Mouse (Mus musculus) stomach, embryonic 16.5 days (tissue): Measurements from ENCODE around the gene Eno1. TPM values are rescaled to one million over a fixed set of nuclear protein-coding genes. Genes with fewer than 3 reads are reported as not detected.
A peak's percentile ranks its signal among the peaks of the same experiment; 100 is the strongest.

Source experiments
- ATAC-seq: fragments of 200-750 bp; cut with Nextera tagmentation; 2 replicates; pipeline ENCODE4 v1.8.0; 2017; ENCODE audit warnings: moderate number of reproducible peaks, moderate TSS enrichment; ENCODE audit not compliant: insufficient read depth, low FRiP score
- H3K27ac ChIP-seq: fragments of 300-500 bp; sonication (generic); 2 replicates; pipeline ENCODE4 v1.5.1; 2014; ENCODE audit warnings: low read length
- H3K27me3 ChIP-seq: fragments of 300-500 bp; sonication (generic); 2 replicates; pipeline ENCODE4 v1.6.1; 2014; ENCODE audit warnings: low read length, control low read depth, mixed read lengths; ENCODE audit not compliant: control insufficient read depth, insufficient read depth
- H3K36me3 ChIP-seq: fragments of 300-500 bp; sonication (generic); 2 replicates; pipeline ENCODE4 v1.6.1; 2014; ENCODE audit warnings: low read length; ENCODE audit not compliant: control insufficient read depth, insufficient read depth
- H3K4me1 ChIP-seq: fragments of 300-500 bp; sonication (generic); 2 replicates; pipeline ENCODE4 v1.6.1; 2014; ENCODE audit warnings: low read length, control low read depth, mixed read lengths; ENCODE audit not compliant: control insufficient read depth, insufficient read depth
- H3K4me2 ChIP-seq: fragments of 300-500 bp; sonication (generic); 2 replicates; pipeline ENCODE4 v1.6.1; 2014; ENCODE audit warnings: low read depth, low read length, mixed read lengths
- H3K4me3 ChIP-seq: fragments of 300-500 bp; sonication (generic); replicated peaks from 2 replicates; pipeline ENCODE4 v1.5.1; 2014; ENCODE audit warnings: mild to moderate bottlenecking, low read length
- H3K9ac ChIP-seq: fragments of 300-500 bp; sonication (generic); 2 replicates; pipeline ENCODE4 v1.6.1; 2014; ENCODE audit warnings: low read length
- H3K9me3 ChIP-seq: fragments of 300-500 bp; sonication (generic); replicated peaks from 2 replicates; pipeline ENCODE4 v1.6.1; 2016; ENCODE audit warnings: low read length, control low read depth; ENCODE audit not compliant: control insufficient read depth
- WGBS: fragments of 180-500 bp; shearing (Covaris S2); extraction: QIAGEN DNeasy Blood & Tissue Kit; methylation state at CpG from one replicate; pipeline ENCODE4 v1.1.7; 2014; 5-methylcytosine and 5-hydroxymethylcytosine counted together
- polyA plus RNA-seq: library from polyadenylated mRNA; unstranded; fragments of >200 nt; fragmentation: Nextera tagmentation; extraction: Ambion mirVana; gene quantifications from 2 replicates; pipeline ENCODE4 v1.2.1, GENCODE M21; 2015

The Eno1 gene
- polyA plus RNA-seq, 1 experiment from 2014 or later, result 1,468 TPM

DNA sequence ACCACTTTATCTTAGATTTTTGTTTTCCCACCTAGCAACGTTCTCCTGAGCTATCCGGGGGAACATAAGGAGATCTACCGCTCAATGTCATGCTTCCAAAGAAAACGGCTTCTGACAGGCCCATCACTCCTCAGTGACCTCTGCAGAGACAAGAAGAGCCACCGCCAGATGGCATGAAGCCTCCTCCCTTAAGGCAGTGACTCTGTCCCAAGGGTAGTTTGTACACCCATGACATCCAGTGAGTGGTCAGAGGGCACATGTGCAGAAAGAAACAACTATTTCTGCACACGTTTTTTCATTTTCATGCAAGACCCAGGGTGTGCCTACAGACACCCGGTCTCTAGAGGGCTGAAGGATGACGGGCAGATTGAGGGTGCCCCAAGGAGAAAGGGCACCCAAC is 26.2 kb upstream of the Eno1 start:
- H3K27ac ChIP-seq, result no peak overlapping the region
- H3K9me3 ChIP-seq, result no peaks in the 10 kb centered on the region
- WGBS, result 80% methylated on average over 8 of the region's 8 CpGs

GRCm38 (mm10) chr4:150211930-150212552 is 24.5 kb upstream of the Eno1 start:
- WGBS, result 47% methylated on average over 10 of the region's 10 CpGs
- no peak overlapping the region; the same call in 1 of the 2 replicates for H3K9ac ChIP-seq
- no peak overlapping the region for H3K27ac ChIP-seq

More for the DNA sequence above, 26.2 kb upstream of the Eno1 start:
- no peak overlapping the region for H3K9ac ChIP-seq
- peaks cover 9% of the 10 kb centered on the region; the same call in 1 of the 2 replicates for H3K4me1 ChIP-seq
- H3K36me3 ChIP-seq, result no peaks in the 10 kb centered on the region
- H3K27me3 ChIP-seq, result no peaks in the 10 kb centered on the region
- no peak for ATAC-seq
- H3K4me3 ChIP-seq, result no peak overlapping the region
- H3K4me2 ChIP-seq, result no peak overlapping the region

DNA sequence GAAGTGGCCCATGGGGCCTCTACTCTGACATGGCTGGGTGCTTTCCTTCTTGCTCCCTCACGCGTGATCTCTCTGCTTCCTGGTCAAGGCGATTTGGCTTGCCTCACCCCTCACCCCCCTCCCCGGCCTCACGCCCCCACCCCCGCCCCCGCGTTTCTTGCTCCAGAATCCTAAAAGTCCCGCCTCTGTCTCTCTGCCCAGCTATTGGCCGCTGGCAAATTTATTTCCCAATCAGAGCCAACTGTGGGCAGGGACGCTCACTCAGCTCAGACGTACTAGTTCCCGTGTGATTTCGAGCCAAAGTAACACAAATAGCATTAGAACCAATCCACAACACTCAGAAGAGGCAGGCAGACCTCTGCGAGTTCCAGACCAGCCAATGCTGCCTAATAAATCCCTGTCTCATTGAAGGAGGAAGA is 24.0 kb upstream of the Eno1 start:
- Histone ChIP-seq H3K9ac (peak overlapping the region; percentile 67), H3K27me3 (no peaks in the 10 kb centered on the region), H3K9me3 (no peaks in the 10 kb centered on the region), H3K4me3 (peak overlapping the region; percentile 27), H3K4me1 (peaks cover 9% of the 10 kb centered on the region; the same call in 1 of the 2 replicates), H3K27ac (no peak overlapping the region), H3K36me3 (no peaks in the 10 kb centered on the region), H3K4me2 (peak overlapping the region; percentile 55)
- ATAC-seq, result peak; percentile 80
- 2% methylated on average over 15 of the region's 15 CpGs for WGBS

More at GRCm38 (mm10) chr4:150211930-150212552, 24.5 kb upstream of the Eno1 start:
- Histone ChIP-seq H3K27me3 (no peaks in the 10 kb centered on the region), H3K4me1 (peaks cover 9% of the 10 kb centered on the region; the same call in 1 of the 2 replicates), H3K4me2 (peak overlapping the region; percentile 55), H3K9me3 (no peaks in the 10 kb centered on the region), H3K36me3 (no peaks in the 10 kb centered on the region), H3K4me3 (peak overlapping the region; percentile 27)
- no peak for ATAC-seq

GRCm38 (mm10) chr4:150213910-150214309 is 22.6 kb upstream of the Eno1 start:
- no peak overlapping the region for H3K9ac ChIP-seq
- no peak overlapping the region for H3K4me2 ChIP-seq
- 34% methylated on average over 5 of the region's 5 CpGs for WGBS
- H3K4me1 ChIP-seq, result peaks cover 9% of the 10 kb centered on the region; the same call in 1 of the 2 replicates
- ATAC-seq, result no peak
- no peaks in the 10 kb centered on the region for H3K9me3 ChIP-seq
- no peaks in the 10 kb centered on the region for H3K27me3 ChIP-seq
- H3K27ac ChIP-seq, result no peak overlapping the region
- no peaks in the 10 kb centered on the region for H3K36me3 ChIP-seq
- no peak overlapping the region for H3K4me3 ChIP-seq

DNA sequence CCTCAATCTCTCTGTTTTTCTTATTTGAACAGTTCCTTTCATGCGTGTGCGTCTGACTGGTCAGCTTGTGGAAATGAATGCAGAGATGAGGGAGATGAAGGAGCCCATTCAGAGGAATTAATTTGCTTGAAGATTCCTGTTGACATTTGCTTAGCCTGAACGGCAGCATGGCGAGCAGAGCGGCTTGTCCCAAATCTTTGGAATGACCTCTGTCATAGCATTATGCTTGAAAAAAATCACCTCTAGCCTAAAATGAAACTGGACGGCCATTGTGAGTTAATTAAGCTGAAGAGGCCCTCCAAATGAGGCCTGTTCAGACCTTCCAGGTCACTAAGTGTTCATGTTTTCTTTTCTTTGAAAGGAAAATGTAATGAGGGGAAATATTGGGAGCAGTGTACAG is 20.1 kb upstream of the Eno1 start:
- H3K9ac ChIP-seq, result no peak overlapping the region
- 73% methylated on average over 6 of the region's 6 CpGs for WGBS
- no peak for ATAC-seq
- H3K4me2 ChIP-seq, result no peak overlapping the region
- no peak overlapping the region for H3K27ac ChIP-seq
- no peaks in the 10 kb centered on the region for H3K36me3 ChIP-seq
- no peaks in the 10 kb centered on the region for H3K27me3 ChIP-seq
- H3K4me3 ChIP-seq, result no peak overlapping the region
- no peaks in the 10 kb centered on the region for H3K9me3 ChIP-seq
- peaks cover 14% of the 10 kb centered on the region; the same call in 1 of the 2 replicates for H3K4me1 ChIP-seq

DNA sequence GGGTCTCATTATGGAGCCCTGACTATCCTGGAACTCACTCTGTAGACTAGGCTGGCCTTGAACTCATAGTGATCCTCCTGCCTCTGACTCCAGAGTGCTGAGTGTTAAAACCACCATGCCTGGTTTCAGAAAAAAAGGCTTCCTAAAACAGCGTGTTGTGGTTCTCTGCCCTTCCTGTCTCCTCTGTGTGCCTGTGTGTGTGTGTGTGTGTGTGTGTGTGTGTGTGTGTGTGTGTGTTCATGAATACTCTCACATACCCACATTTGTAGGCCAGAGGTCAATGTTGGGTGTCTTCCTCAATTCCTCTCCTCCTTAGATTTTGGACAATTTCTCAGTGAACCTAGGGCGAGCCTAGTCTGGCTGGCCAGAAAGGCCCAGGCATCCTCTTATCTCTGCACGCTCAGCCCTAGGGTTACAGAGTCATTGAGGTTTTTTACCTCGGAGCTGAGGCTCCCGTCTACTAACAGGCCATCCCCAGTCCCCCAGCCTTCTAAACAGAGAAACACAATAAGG is 19.4 kb upstream of the Eno1 start:
- Histone ChIP-seq H3K4me2 (no peak overlapping the region), H3K27me3 (no peaks in the 10 kb centered on the region), H3K9me3 (no peaks in the 10 kb centered on the region), H3K36me3 (no peaks in the 10 kb centered on the region), H3K4me1 (peaks cover 14% of the 10 kb centered on the region; the same call in 1 of the 2 replicates), H3K4me3 (no peak overlapping the region), H3K9ac (no peak overlapping the region), H3K27ac (no peak overlapping the region)
- ATAC-seq, result no peak
- 57% methylated on average over 5 of the region's 5 CpGs for WGBS

GRCm38 (mm10) chr4:150217935-150218334 is 18.6 kb upstream of the Eno1 start:
- WGBS, result 75% methylated on average over 1 of the region's 1 CpGs
- Histone ChIP-seq H3K27me3 (no peaks in the 10 kb centered on the region), H3K4me2 (no peak overlapping the region), H3K36me3 (no peaks in the 10 kb centered on the region), H3K4me1 (peaks cover 12% of the 10 kb centered on the region; the same call in 1 of the 2 replicates), H3K9ac (no peak overlapping the region), H3K9me3 (no peaks in the 10 kb centered on the region), H3K4me3 (no peak overlapping the region), H3K27ac (no peak overlapping the region)
- ATAC-seq, result no peak

- Histone ChIP-seq H3K4me2 (no peak overlapping the region), H3K27me3 (no peaks in the 10 kb centered on the region), H3K4me3 (no peak overlapping the region), H3K4me1 (peaks cover 6% of the 10 kb centered on the region; the same call in 1 of the 2 replicates), H3K27ac (no peak overlapping the region), H3K9me3 (no peaks in the 10 kb centered on the region), H3K9ac (no peak overlapping the region), H3K36me3 (no peaks in the 10 kb centered on the region)
- WGBS, result 72% methylated on average over 9 of the region's 9 CpGs
- ATAC-seq, result no peak
Measured at GRCm38 (mm10) chr4:150219501-150220292, 16.8 kb upstream of the Eno1 start.

DNA sequence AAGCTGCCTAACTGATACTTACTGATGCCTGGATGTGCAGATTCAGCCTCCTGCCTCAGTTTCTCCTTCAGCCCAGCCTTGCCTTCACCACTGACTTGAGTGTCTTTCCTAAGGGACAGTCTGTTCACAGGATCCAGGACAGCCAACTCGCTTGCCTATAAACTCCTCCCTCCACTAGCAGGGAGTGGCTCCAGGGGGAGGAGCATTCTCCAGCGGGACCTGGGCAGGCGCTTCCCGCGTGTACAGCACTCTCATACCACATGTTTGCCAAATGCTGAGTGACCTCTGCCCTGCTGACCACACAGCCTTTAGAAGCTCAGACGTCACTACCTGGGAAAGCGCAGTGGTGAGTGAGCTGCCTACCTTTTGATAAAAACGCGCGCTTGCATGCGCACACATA is 15.9 kb upstream of the Eno1 start:
- WGBS, result 19% methylated on average over 11 of the region's 11 CpGs
- Histone ChIP-seq H3K9me3 (no peaks in the 10 kb centered on the region), H3K4me2 (peak overlapping the region; percentile 55), H3K9ac (peak overlapping the region; percentile 43; the same call in 1 of the 2 replicates), H3K4me3 (peak overlapping the region; percentile 30), H3K27ac (no peak overlapping the region; the same call in 1 of the 2 replicates), H3K4me1 (peaks cover 6% of the 10 kb centered on the region; the same call in 1 of the 2 replicates), H3K36me3 (no peaks in the 10 kb centered on the region), H3K27me3 (no peaks in the 10 kb centered on the region)
- ATAC-seq, result peak; percentile 81; the same call in 1 of the 2 replicates
